Mouse (Mus musculus) brown adipose tissue, adult 24 weeks (tissue): ENCODE data around the gene Rfx5. TPM values are rescaled to one million over a fixed set of nuclear protein-coding genes. Genes with fewer than 3 reads are reported as not detected.
A peak's percentile ranks its signal among the peaks of the same experiment; 100 is the strongest.
"Not testable (repeated sequence)": the region's sequence is repeated elsewhere in the genome, so short reads cannot be mapped to it uniquely, and the experiment has no call there.

Experiments
- H3K27ac ChIP-seq: fragments of 200-500 bp; replicated peaks from 2 replicates; pipeline ENCODE4 v1.5.1; 2012; ENCODE audit warnings: low read depth, mild to moderate bottlenecking, low read length
- H3K4me1 ChIP-seq: fragments of 200-500 bp; 2 replicates; pipeline ENCODE4 v1.6.1; 2012; ENCODE audit warnings: low read length, mixed read lengths; ENCODE audit not compliant: control insufficient read depth, insufficient read depth, insufficient read length
- H3K4me3 ChIP-seq: fragments of 200-500 bp; 2 replicates; pipeline ENCODE4 v1.5.1; 2012; ENCODE audit warnings: low read depth, mild to moderate bottlenecking, low read length, moderate library complexity; ENCODE audit not compliant: insufficient read depth
- polyA plus RNA-seq: library from polyadenylated mRNA; stranded (reverse); fragments of >200 nt; gene quantifications from 2 replicates; pipeline ENCODE4 v1.2.4, GENCODE M21; 2012; ENCODE audit not compliant: missing spikeins, insufficient read depth, insufficient read length

Rfx5 gene
- 4.0 and 6.3 TPM in 2 replicates for polyA plus RNA-seq

- Histone ChIP-seq H3K4me3 (peak within 1 kb of the TSS; percentile 80), H3K4me1 (no peaks in the 10 kb centered on the region), H3K27ac (peak within 1 kb of the TSS; percentile 62)
These were observed at the start of gene Rfx5 for GRCm38 (mm10) chr3:94953764-94954616. TSS of gene Rfx5 (plus strand) at chr3:94954075.

GRCm38 (mm10) chr3:94904759-94905158 lies 49.1 kb upstream of the Rfx5 start:
- not testable (repeated sequence) for H3K4me1 ChIP-seq, H3K4me3 ChIP-seq, H3K27ac ChIP-seq

- Histone ChIP-seq H3K4me1 (no peaks in the 10 kb centered on the region), H3K4me3 (no peak overlapping the region), H3K27ac (no peak overlapping the region)
These were observed 47.4 kb upstream of the Rfx5 start for GRCm38 (mm10) chr3:94906482-94906881.

GRCm38 (mm10) chr3:94911050-94911693 lies 42.7 kb upstream of the Rfx5 start:
- Histone ChIP-seq H3K4me3 (no peak overlapping the region), H3K4me1 (no peaks in the 10 kb centered on the region), H3K27ac (no peak overlapping the region)

- Histone ChIP-seq H3K4me1 (no peaks in the 10 kb centered on the region), H3K4me3 (no peak overlapping the region), H3K27ac (no peak overlapping the region)
These were observed 40.1 kb upstream of the Rfx5 start for GRCm38 (mm10) chr3:94913801-94914200.

- Histone ChIP-seq H3K4me3 (no peak overlapping the region), H3K27ac (no peak overlapping the region), H3K4me1 (no peaks in the 10 kb centered on the region)
These were observed 37.8 kb upstream of the Rfx5 start for GRCm38 (mm10) chr3:94915903-94916741.

GRCm38 (mm10) chr3:94917816-94918361 lies 36.0 kb upstream of the Rfx5 start:
- H3K27ac ChIP-seq = no peak overlapping the region
- H3K4me3 ChIP-seq = no peak overlapping the region
- H3K4me1 ChIP-seq = no peaks in the 10 kb centered on the region

- Histone ChIP-seq H3K27ac (no peak overlapping the region), H3K4me1 (no peaks in the 10 kb centered on the region), H3K4me3 (no peak overlapping the region)
These were observed 35.0 kb upstream of the Rfx5 start for GRCm38 (mm10) chr3:94918845-94919244.

- Histone ChIP-seq H3K4me3 (no peak overlapping the region), H3K27ac (no peak overlapping the region)
These were observed 32.8 kb upstream of the Rfx5 start for GRCm38 (mm10) chr3:94921104-94921503.

GRCm38 (mm10) chr3:94922333-94922732 lies 31.5 kb upstream of the Rfx5 start:
- Histone ChIP-seq H3K4me3 (no peak overlapping the region), H3K27ac (no peak overlapping the region), H3K4me1 (no peaks in the 10 kb centered on the region)

More at GRCm38 (mm10) chr3:94921104-94921503, 32.8 kb upstream of the Rfx5 start:
- no peaks in the 10 kb centered on the region for H3K4me1 ChIP-seq

GRCm38 (mm10) chr3:94924688-94925087 lies 29.2 kb upstream of the Rfx5 start:
- H3K27ac ChIP-seq = no peak overlapping the region
- no peaks in the 10 kb centered on the region for H3K4me1 ChIP-seq
- no peak overlapping the region for H3K4me3 ChIP-seq

- not testable (repeated sequence) for H3K27ac ChIP-seq, H3K4me3 ChIP-seq, H3K4me1 ChIP-seq
These were observed 27.6 kb upstream of the Rfx5 start for GRCm38 (mm10) chr3:94926301-94926736.

- H3K4me3 ChIP-seq, H3K27ac ChIP-seq, H3K4me1 ChIP-seq: not testable (repeated sequence)
These were observed 24.9 kb upstream of the Rfx5 start for GRCm38 (mm10) chr3:94928979-94929378.

- H3K4me3 ChIP-seq, H3K4me1 ChIP-seq, H3K27ac ChIP-seq: not testable (repeated sequence)
These were observed 23.2 kb upstream of the Rfx5 start for GRCm38 (mm10) chr3:94930386-94931266.
